In the genomic region with DNA sequence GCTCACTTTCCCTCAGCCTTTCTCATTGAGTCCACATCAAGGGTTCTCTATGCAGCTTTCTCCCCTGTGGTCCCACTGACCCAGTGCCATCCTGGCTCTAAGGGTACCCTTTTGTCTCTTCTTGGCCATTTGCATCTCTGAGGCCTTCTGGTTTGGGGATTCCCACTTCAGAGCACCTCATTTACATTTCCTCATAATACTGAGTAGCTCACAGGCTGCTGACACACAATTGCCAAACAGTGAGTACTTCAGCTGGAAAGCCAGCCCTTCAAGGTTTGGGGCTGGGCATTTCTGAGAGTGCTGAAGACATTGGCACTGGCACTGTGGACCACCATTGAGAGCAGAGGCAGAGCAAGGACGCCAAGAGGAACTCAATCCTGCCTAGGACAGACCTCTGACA, we compare ENCODE assay signal across 19 mouse cellular contexts.
DNase-seq lines count a peak whose midpoint lies in the region; ATAC-seq and TF ChIP-seq lines count a peak whose summit lies in the region.
"Had no signal": no experiment of that assay in that cellular context is flagged by ENCODE, and none has a peak within 500 bp of the region (broad histone marks: within the 10 kb centered on the region; RNA-seq: fewer than 3 reads in every experiment).

No protein-coding gene starts in this region.

- WGBS in hindbrain, embryonic 10.5 days, result 52% methylated on average over 1 of the region's 1 CpGs
- WGBS in hindbrain, embryonic 11.5 days, result 42% methylated on average over 1 of the region's 1 CpGs
- WGBS in hindbrain, postnatal 0 days, result 6% methylated on average over 1 of the region's 1 CpGs

- ATAC-seq in hindbrain, embryonic 11.5 days (ENCODE audit: low FRiP score), result no peak
- peak; percentile 79; the same call in 1 of the 2 replicates for ATAC-seq in hindbrain, postnatal 0 days

- no peak overlapping the region for H3K4me3 ChIP-seq in hindbrain, embryonic 10.5 days
- H3K4me3 ChIP-seq in hindbrain, embryonic 11.5 days (ENCODE audit: low read depth, low read length), result no peak overlapping the region
- H3K4me3 ChIP-seq in hindbrain, postnatal 0 days (ENCODE audit: low read length), result no peak overlapping the region
- H3K4me3 ChIP-seq: gastrocnemius, adult 2 months; heart, embryonic 13.5 days; limb, embryonic 10.5 days; neural tube, embryonic 12.5 days; stomach, embryonic 15.5 days had no signal

- no peak overlapping the region for H3K9ac ChIP-seq in hindbrain, embryonic 11.5 days (ENCODE audit: low read depth, low read length)
- no peak overlapping the region for H3K9ac ChIP-seq in hindbrain, postnatal 0 days (replicated peaks; ENCODE audit: low read length)
- H3K9ac ChIP-seq: heart, embryonic 13.5 days; neural tube, embryonic 12.5 days; stomach, embryonic 15.5 days had no signal

- no peaks in the 10 kb centered on the region for H3K27me3 ChIP-seq in hindbrain, embryonic 10.5 days (ENCODE audit: insufficient read depth, poor library complexity, severe bottlenecking)
- H3K27me3 ChIP-seq in hindbrain, embryonic 11.5 days (ENCODE audit: control insufficient read depth, insufficient read depth, low read length), result no peaks in the 10 kb centered on the region
- H3K27me3 ChIP-seq in hindbrain, postnatal 0 days (ENCODE audit: insufficient read depth, low read length), result no peaks in the 10 kb centered on the region
- H3K27me3 ChIP-seq: heart, embryonic 13.5 days; neural tube, embryonic 12.5 days; stomach, embryonic 15.5 days had no signal

- H3K9me3 ChIP-seq in hindbrain, embryonic 10.5 days, result no peaks in the 10 kb centered on the region
- no peaks in the 10 kb centered on the region for H3K9me3 ChIP-seq in hindbrain, embryonic 11.5 days (ENCODE audit: control insufficient read depth, low read length)
- H3K9me3 ChIP-seq in hindbrain, postnatal 0 days (ENCODE audit: low read length), result no peaks in the 10 kb centered on the region
- H3K9me3 ChIP-seq: heart, embryonic 13.5 days; limb, embryonic 10.5 days; neural tube, embryonic 12.5 days; stomach, embryonic 15.5 days had no signal

- peak overlapping the region; percentile 53; the same call in 1 of the 2 replicates for H3K27ac ChIP-seq in hindbrain, embryonic 10.5 days
- H3K27ac ChIP-seq in hindbrain, embryonic 11.5 days (ENCODE audit: low read depth, low read length), result no peak overlapping the region
- H3K27ac ChIP-seq in hindbrain, postnatal 0 days, result no peak overlapping the region
- H3K27ac ChIP-seq: gastrocnemius, adult 2 months; heart, embryonic 13.5 days; limb, embryonic 10.5 days; neural tube, embryonic 12.5 days; stomach, embryonic 15.5 days had no signal

- no peaks in the 10 kb centered on the region for H3K36me3 ChIP-seq in hindbrain, embryonic 10.5 days
- H3K36me3 ChIP-seq in hindbrain, embryonic 11.5 days (ENCODE audit: control insufficient read depth, insufficient read depth, low read length), result no peaks in the 10 kb centered on the region
- H3K36me3 ChIP-seq in hindbrain, postnatal 0 days (ENCODE audit: insufficient read depth, low read length), result no peaks in the 10 kb centered on the region
- H3K36me3 ChIP-seq: heart, embryonic 13.5 days; limb, embryonic 10.5 days; neural tube, embryonic 12.5 days; stomach, embryonic 15.5 days had no signal

- no peak overlapping the region for H3K4me2 ChIP-seq in hindbrain, embryonic 11.5 days (replicated peaks; ENCODE audit: low read depth, low read length)
- H3K4me2 ChIP-seq in hindbrain, postnatal 0 days (ENCODE audit: low read depth, low read length), result no peak overlapping the region
- H3K4me2 ChIP-seq: heart, embryonic 13.5 days; liver, embryonic 11.5 days; neural tube, embryonic 12.5 days; stomach, embryonic 15.5 days had no signal

- no peak for TF ChIP-seq CTCF in hindbrain, postnatal 0 days (IDR thresholded peaks at IDR 0.05; ENCODE audit: low read depth)

- intact Hi-C loops in gastrocnemius, postnatal 36 days (cut with DNase I), result no loop called here

- peaks cover 19% of the 10 kb centered on the region for H3K4me1 ChIP-seq in hindbrain, embryonic 10.5 days (replicated peaks)
- no peaks in the 10 kb centered on the region for H3K4me1 ChIP-seq in hindbrain, embryonic 11.5 days (replicated peaks; ENCODE audit: control insufficient read depth, insufficient read depth, low read length)
- H3K4me1 ChIP-seq in hindbrain, postnatal 0 days (ENCODE audit: insufficient read depth, low read length), result no peaks in the 10 kb centered on the region
- H3K4me1 ChIP-seq: stomach, embryonic 15.5 days had no signal

- DNase-seq in hindbrain, embryonic 10.5 days (ENCODE audit: low spot score), result no peak
- no peak for DNase-seq in hindbrain, embryonic 11.5 days (ENCODE audit: low spot score)
- peak; percentile 40 to 46 for DNase-seq in right cerebral cortex, postnatal 10 days (ENCODE audit: low spot score in 2 of 2)
- no peak for DNase-seq in right cerebral cortex, adult 18-20 months
- peak; percentile 54 for DNase-seq in hindbrain, postnatal 0 days (ENCODE audit: low spot score)
- DNase-seq in gastrocnemius, postnatal 36 days, result no peak
- DNase-seq in right cerebral cortex, postnatal 25 days, result no peak
- no peak for DNase-seq in kidney, postnatal 10 days
- DNase-seq: B cell, adult 2 months; cerebellum, adult 8-10 months; gastrocnemius, adult 2 months; kidney, adult 8-10 months; kidney, postnatal 36 days; right cerebral cortex, postnatal 14 days had no signal

Comparison
In these comparisons a context has a peak if more than half of its experiments do, and no peak if none do; other contexts are left out.
1. DNase-seq: peak in right cerebral cortex, postnatal 10 days (2 of 2) and hindbrain, postnatal 0 days (single experiment); none in hindbrain, embryonic 10.5 days (single experiment), hindbrain, embryonic 11.5 days (single experiment), right cerebral cortex, adult 18-20 months (single experiment), gastrocnemius, postnatal 36 days (0 of 2), right cerebral cortex, postnatal 25 days (single experiment) and kidney, postnatal 10 days (single experiment).